Mouse (Mus musculus) megakaryocyte, embryonic 14.5 days (primary cell): ENCODE data around the gene Cdkl5.

Experiments used
- FLI1 ChIP-seq: IDR thresholded peaks from 2 replicates; pipeline ENCODE4 v1.6.1; 2012; ENCODE audit warnings: low read length, inconsistent platforms, mixed read lengths
- GATA1 ChIP-seq: IDR thresholded peaks from 3 replicates; pipeline ENCODE4 v1.6.1; 2012; ENCODE audit warnings: mixed read lengths, low read length, inconsistent platforms, borderline replicate concordance

DNA sequence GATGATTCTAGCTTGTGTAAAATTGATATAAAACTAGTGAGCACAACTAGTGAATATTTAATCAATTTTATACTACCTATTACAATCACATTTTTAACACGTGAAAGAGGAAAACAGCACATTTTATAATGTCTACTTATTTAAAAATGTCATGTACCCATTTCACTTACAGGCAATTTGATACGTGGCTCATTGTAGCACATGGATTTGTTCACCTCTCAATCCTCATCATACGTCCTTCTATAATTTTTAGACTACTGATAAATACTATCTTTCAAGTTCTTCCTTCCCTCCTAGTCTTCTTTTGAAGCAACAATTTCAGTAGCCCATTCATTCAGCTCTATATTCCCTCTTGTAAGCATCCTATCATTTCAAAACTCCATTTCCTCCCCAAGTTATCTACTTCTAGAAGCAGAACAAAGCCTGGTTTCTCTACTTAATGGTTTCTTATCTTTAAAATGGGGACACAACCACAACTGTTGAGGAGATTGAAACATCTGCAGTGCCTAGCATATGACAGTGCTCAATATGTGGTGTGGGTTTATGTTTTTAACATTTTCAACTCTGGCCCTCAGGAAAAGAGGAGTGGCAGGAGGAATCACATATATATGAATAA is 75.4 kb downstream of the Cdkl5 start:
- TF ChIP-seq FLI1: no peak
- no peak for TF ChIP-seq GATA1
